Mouse (Mus musculus): ENCODE measurements around the gene Myom1.

The Myom1 gene

GRCm38 (mm10) chr17:71110753-71111265 is 108.4 kb downstream of the Myom1 start:
- DNase-seq, result no peak

- no peak for DNase-seq
Observed at GRCm38 (mm10) chr17:71112689-71113088, 110.3 kb downstream of the Myom1 start.

- DNase-seq, result no peak
Observed at GRCm38 (mm10) chr17:71114282-71114681, 111.8 kb downstream of the Myom1 start.

- DNase-seq, result no peak
Observed at GRCm38 (mm10) chr17:71117956-71118355, 115.5 kb downstream of the Myom1 start.

GRCm38 (mm10) chr17:71118607-71119006 is 116.2 kb downstream of the Myom1 start:
- no peak for DNase-seq

- DNase-seq, result no peak
Observed at GRCm38 (mm10) chr17:71120626-71121025, 118.2 kb downstream of the Myom1 start.

- DNase-seq, result peak; percentile 29
Observed at GRCm38 (mm10) chr17:71124061-71124670, 121.7 kb downstream of the Myom1 start.

GRCm38 (mm10) chr17:71124674-71125073 is 122.2 kb downstream of the Myom1 start:
- DNase-seq, result no peak

GRCm38 (mm10) chr17:71125519-71125918 is 123.1 kb downstream of the Myom1 start:
- peak; percentile 77 for DNase-seq

GRCm38 (mm10) chr17:71126001-71126400 is 123.6 kb downstream of the Myom1 start:
- no peak for DNase-seq

- no peak for DNase-seq
Observed at GRCm38 (mm10) chr17:71127464-71128110, 125.2 kb downstream of the Myom1 start.

- peak; percentile 40 for DNase-seq
Observed at GRCm38 (mm10) chr17:71129489-71130261, 127.2 kb downstream of the Myom1 start.

GRCm38 (mm10) chr17:71132221-71132620 is 129.8 kb downstream of the Myom1 start:
- no peak for DNase-seq

- no peak for DNase-seq
Observed at GRCm38 (mm10) chr17:71132856-71133439, 130.5 kb downstream of the Myom1 start.

- DNase-seq, result no peak
Observed at GRCm38 (mm10) chr17:71134441-71134955, 132.1 kb downstream of the Myom1 start.

GRCm38 (mm10) chr17:71135108-71135507 is 132.7 kb downstream of the Myom1 start:
- DNase-seq, result no peak

GRCm38 (mm10) chr17:71135866-71136265 is 133.4 kb downstream of the Myom1 start:
- DNase-seq, result no peak

- DNase-seq, result no peak
Observed at GRCm38 (mm10) chr17:71136384-71137333, 134.2 kb downstream of the Myom1 start.

- DNase-seq, result no peak
Observed at GRCm38 (mm10) chr17:71137334-71137721, 134.9 kb downstream of the Myom1 start.

- DNase-seq, result peak; percentile 41
Observed at GRCm38 (mm10) chr17:71142068-71142467, 139.6 kb downstream of the Myom1 start.

- DNase-seq, result no peak
Observed at GRCm38 (mm10) chr17:71143155-71143554, 140.7 kb downstream of the Myom1 start.
